Mouse (Mus musculus): ENCODE results near the gene F5. TPM values are rescaled to one million over a fixed set of nuclear protein-coding genes. Genes with fewer than 3 reads are reported as not detected.

Gene F5
- polyA plus RNA-seq, 1 experiment = 0.09 TPM

DNA sequence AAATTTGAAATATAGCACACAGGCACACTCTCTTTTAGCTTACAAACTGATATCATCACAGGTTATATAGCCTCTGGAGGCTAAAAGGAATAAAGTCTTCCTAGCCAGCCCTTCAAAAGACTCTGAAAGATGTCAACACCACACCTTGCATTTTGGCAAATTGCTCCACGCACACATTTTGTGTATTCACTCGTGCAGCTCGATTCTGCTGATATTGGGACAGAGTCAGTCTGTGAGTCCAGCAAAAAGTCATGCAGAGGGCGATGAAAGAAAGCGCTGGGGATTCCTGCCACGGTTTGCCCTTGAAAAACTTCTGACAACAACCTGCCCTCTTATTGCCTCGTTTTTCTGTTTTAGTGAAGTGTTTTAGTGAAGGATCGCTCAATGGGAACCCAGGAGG is 95.8 kb downstream of the F5 start:
- no peak overlapping the region for H3K27ac ChIP-seq (ENCODE audit: insufficient read depth, low read depth, low read length)
- no peak for TF ChIP-seq CTCF (IDR thresholded peaks at IDR 0.05; ENCODE audit: low read depth, low read length)
- TF ChIP-seq POLR2A (IDR thresholded peaks at IDR 0.05; ENCODE audit: borderline replicate concordance, low read depth, low read length) = no peak
- peak overlapping the region; percentile 67; the same call in 1 of the 2 replicates for H3K4me3 ChIP-seq (ENCODE audit: insufficient read depth, low read length)
- H3K4me1 ChIP-seq (ENCODE audit: control insufficient read depth, insufficient read depth, low read length) = peaks cover 12% of the 10 kb centered on the region

DNA sequence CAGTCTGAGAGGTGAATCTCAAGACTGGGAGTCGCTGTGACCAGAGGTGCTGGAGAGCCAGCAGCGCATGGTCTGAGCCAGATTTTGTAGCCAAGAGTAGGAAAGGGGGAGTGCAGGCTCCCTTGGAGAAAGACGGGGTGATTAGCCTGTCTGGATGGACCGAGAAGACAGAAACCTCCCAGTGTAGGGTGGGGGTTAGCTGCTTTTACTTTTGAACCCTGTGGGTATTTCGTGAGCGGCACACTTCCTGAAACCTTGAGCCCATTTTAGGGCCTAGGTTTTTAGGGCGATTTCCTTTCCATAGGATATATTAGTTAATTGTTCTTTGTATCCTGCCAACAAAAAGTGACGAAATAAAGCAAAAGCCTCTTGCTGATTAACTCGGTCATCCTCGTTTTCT is 96.3 kb downstream of the F5 start:
- no peak for TF ChIP-seq CTCF (IDR thresholded peaks at IDR 0.05; ENCODE audit: low read depth, low read length)
- TF ChIP-seq POLR2A (IDR thresholded peaks at IDR 0.05; ENCODE audit: borderline replicate concordance, low read depth, low read length) = no peak
- Histone ChIP-seq H3K4me1 (ENCODE audit: control insufficient read depth, insufficient read depth, low read length) (peaks cover 12% of the 10 kb centered on the region), H3K4me3 (ENCODE audit: insufficient read depth, low read length) (peak overlapping the region; percentile 67), H3K27ac (ENCODE audit: insufficient read depth, low read depth, low read length) (peak overlapping the region; percentile 41)

DNA sequence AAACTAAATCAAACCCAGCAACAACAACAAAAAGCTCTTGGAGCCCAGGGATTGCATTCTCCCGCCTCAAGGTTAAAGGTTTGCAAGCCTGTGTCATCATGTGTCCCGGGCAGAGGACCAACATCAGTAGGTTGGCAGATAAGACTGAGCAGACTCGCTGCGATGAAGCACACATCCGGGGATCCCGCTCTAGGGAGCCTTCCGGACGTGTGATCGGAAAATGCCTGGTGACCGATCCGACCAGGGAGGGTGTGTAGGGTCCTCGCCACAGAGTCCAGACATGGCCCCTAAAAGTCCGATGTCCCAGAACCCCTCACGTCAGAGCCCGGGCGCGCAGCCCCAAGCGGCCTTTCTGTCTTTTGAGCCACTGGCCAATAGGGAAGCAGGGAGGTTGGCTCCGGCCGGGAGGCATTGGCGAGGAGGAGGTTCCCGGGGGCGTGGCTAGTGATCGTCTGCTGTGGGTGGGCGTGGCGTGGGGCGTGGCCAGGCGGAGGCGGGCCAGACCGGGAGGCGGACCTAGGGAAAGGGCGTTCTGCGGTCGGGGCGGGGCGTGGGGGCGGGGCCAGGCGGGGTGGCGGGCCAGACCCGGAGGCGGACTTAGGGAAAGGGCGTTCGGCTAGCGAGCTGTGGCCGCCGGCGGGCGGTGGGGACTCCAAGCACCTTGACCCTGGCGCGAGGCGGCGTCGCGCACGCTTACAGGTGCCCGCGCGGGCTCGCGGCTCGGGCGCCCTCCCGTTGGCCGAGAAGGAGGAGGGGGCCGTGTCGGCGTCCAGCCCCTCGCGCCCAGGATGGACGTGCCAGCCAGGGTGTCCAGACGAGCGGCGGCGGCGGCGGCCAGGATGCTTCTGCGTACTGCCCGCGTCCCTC is 97.1 kb downstream of the F5 start, which contains the start of gene Slc19a2:
TSS of gene Slc19a2 (plus strand) at position 582 of the 867 bp plus-strand sequence.
- H3K4me3 ChIP-seq (ENCODE audit: insufficient read depth, low read length) = peak within 1 kb of the TSS; percentile 97
- peaks cover 12% of the 10 kb centered on the region for H3K4me1 ChIP-seq (ENCODE audit: control insufficient read depth, insufficient read depth, low read length)
- TF ChIP-seq POLR2A (IDR thresholded peaks at IDR 0.05; ENCODE audit: borderline replicate concordance, low read depth, low read length) = no peak; the same call in 1 of the 2 replicates
- TF ChIP-seq CTCF (IDR thresholded peaks at IDR 0.05; ENCODE audit: low read depth, low read length) = no peak
- peak within 1 kb of the TSS; percentile 51 for H3K27ac ChIP-seq (ENCODE audit: insufficient read depth, low read depth, low read length)

DNA sequence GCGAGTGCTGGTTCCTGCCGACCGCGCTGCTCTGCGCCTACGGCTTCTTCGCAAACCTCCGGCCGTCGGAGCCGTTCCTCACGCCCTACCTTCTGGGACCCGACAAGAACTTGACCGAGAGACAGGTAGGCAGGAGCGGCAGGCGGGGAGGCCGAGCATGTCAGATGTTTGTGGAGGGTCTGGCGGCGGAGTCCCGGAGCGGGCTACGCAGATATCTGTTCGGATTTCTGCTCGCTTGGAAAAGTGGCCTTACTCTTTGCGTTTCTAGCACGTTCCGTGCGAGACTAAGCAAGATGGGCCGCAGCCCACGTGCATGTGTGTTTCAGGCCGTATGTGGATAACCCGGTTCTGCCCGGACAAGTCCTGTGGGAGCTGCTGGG is 97.7 kb downstream of the F5 start:
- TF ChIP-seq POLR2A (IDR thresholded peaks at IDR 0.05; ENCODE audit: borderline replicate concordance, low read depth, low read length) (no peak), CTCF (IDR thresholded peaks at IDR 0.05; ENCODE audit: low read depth, low read length) (no peak)
- Histone ChIP-seq H3K4me1 (ENCODE audit: control insufficient read depth, insufficient read depth, low read length) (peaks cover 12% of the 10 kb centered on the region), H3K4me3 (ENCODE audit: insufficient read depth, low read length) (peak overlapping the region; percentile 97), H3K27ac (ENCODE audit: insufficient read depth, low read depth, low read length) (peak overlapping the region; percentile 51)

DNA sequence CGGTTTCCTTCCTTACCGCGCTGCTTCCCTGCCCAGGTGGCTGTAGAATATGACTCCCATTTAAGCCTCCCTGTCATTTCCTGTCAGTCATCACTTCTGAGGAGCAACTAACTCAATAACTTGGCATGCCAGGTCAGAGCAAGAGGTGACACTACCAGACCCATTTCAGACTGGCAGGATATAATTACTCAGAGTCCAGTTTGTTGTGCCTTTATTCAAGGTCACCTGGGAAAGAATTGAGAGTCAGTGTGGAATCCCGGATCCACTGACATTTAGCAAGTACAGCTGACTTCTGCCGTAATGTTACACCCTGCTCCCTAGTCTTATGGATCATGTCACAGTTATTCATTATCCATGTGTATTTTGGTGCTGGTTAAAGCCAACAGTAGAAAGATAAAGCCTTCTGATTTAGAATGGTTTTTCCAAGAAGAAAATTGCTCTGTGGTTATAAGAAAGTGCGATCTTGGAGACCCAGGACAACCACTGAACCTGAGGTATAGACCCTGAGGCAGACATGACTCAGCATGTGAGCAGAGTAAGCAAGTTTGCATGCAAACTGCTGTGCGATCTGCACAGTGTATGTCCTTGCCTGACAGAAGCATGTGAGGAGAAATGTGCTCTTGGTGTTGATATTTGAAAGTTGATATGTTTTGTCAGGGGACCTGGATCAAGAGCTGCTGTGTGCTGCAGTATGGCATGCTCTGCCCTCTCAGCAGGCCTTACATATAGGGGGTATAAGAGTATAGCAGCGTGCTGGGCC is 98.9 kb downstream of the F5 start:
- Histone ChIP-seq H3K4me1 (ENCODE audit: control insufficient read depth, insufficient read depth, low read length) (peaks cover 12% of the 10 kb centered on the region), H3K4me3 (ENCODE audit: insufficient read depth, low read length) (peak overlapping the region; percentile 97), H3K27ac (ENCODE audit: insufficient read depth, low read depth, low read length) (no peak overlapping the region)
- TF ChIP-seq POLR2A (IDR thresholded peaks at IDR 0.05; ENCODE audit: borderline replicate concordance, low read depth, low read length) (no peak), CTCF (IDR thresholded peaks at IDR 0.05; ENCODE audit: low read depth, low read length) (no peak)

DNA sequence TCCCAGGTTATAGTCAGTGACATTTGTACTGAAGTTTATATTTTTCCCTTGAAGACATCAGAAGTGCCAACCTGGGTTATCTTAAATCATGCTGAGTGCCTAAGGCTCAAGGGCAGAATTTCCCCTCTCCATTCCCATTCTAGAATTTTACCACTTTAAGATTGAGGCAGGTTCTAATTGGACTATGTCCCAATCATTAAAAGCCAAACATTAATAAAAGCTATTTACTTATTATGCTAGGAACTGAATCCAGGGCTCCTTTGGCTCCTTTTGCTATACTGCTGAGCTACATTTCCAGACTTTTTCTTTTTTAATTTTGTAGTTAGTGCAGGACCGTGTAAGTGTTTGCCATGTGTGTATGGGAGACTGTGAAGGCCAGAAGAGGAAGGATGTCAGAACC is 99.8 kb downstream of the F5 start:
- TF ChIP-seq CTCF (IDR thresholded peaks at IDR 0.05; ENCODE audit: low read depth, low read length) (no peak), POLR2A (IDR thresholded peaks at IDR 0.05; ENCODE audit: borderline replicate concordance, low read depth, low read length) (no peak)
- H3K4me3 ChIP-seq (ENCODE audit: insufficient read depth, low read length) = no peak overlapping the region
- peaks cover 12% of the 10 kb centered on the region for H3K4me1 ChIP-seq (ENCODE audit: control insufficient read depth, insufficient read depth, low read length)
- no peak overlapping the region for H3K27ac ChIP-seq (ENCODE audit: insufficient read depth, low read depth, low read length)

DNA sequence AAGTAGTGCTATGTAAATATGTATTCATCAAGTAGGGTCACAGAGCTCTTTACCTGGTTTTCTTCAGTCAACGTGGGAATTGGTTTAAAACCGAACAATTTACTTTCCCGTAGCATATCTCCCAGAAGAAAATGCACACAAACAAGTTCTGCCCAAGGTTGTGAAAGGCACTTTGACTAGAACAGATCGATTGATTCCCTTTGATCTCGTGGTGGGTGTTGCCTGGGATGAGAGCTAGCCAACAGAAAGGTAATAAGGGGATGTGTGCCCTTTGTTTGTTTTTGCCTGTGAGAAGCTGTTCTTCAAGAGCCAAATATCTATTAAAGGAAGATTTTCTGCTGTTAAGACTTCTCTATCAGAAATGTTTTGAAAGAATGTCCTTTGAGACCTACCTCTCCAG is 100.9 kb downstream of the F5 start:
- Histone ChIP-seq H3K27ac (ENCODE audit: insufficient read depth, low read depth, low read length) (no peak overlapping the region), H3K4me3 (ENCODE audit: insufficient read depth, low read length) (no peak overlapping the region), H3K4me1 (ENCODE audit: control insufficient read depth, insufficient read depth, low read length) (peaks cover 8% of the 10 kb centered on the region)
- TF ChIP-seq POLR2A (IDR thresholded peaks at IDR 0.05; ENCODE audit: borderline replicate concordance, low read depth, low read length) (no peak), CTCF (IDR thresholded peaks at IDR 0.05; ENCODE audit: low read depth, low read length) (no peak)

DNA sequence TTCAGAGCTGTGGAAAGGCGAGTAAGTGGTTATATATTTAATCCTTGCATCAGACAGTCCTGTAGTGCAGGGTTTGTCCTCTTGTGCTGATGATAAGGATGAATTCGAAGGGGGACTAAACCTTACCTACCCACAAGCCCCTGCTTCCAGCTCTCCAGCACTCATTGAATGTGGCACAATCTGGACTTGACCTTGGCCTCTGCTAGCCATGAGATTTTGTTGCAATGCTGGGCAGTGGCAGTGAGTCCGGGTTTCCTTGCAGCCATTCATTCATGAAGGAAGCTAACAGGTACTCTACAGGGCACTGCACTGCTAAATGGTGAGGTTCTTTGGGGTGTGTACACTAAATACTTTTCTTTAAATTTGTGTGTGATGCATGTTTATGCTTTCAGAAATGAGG is 103.2 kb downstream of the F5 start:
- no peak for TF ChIP-seq POLR2A (IDR thresholded peaks at IDR 0.05; ENCODE audit: borderline replicate concordance, low read depth, low read length)
- TF ChIP-seq CTCF (IDR thresholded peaks at IDR 0.05; ENCODE audit: low read depth, low read length) = no peak
- Histone ChIP-seq H3K4me1 (ENCODE audit: control insufficient read depth, insufficient read depth, low read length) (peaks cover 5% of the 10 kb centered on the region), H3K27ac (ENCODE audit: insufficient read depth, low read depth, low read length) (no peak overlapping the region), H3K4me3 (ENCODE audit: insufficient read depth, low read length) (no peak overlapping the region)

DNA sequence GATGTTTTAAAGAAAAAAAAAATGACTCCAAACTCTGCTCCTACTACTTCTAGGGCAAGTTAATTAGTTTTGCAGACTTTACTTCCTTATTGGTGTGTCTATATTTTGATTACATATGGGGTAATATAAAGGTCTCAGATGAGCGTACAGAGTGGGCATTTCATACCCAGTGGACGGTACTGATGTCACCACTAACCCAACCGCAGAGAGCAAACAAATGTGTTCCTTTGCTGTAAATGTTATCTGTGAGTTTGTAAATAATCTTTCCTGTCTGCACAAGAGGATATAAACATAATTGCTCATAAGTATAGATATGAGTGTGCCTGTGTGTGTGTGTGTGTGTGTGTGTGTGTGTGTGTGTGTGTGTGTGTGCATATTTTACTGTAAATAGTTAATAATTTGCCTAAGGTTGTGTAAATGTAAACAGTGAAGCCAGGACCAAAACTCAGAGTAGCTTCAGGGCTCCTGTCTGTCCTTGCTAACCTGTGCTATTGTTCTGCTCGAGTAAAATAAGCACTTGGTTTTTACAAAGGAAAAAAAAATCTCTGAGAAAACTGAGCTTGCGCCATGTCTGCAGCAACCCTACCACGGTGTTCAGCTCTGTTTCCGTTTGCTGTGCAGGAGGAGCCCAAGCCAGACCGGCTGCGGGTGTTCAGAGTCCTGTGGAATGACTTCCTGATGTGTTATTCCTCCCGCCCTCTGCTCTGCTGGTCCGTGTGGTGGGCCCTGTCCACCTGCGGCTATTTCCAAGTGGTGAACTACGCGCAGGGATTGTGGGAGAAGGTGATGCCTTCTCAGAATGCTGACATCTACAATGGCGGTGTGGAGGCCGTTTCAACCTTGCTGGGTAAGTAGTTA is 108.8 kb downstream of the F5 start:
- Histone ChIP-seq H3K4me3 (ENCODE audit: insufficient read depth, low read length) (no peak overlapping the region), H3K27ac (ENCODE audit: insufficient read depth, low read depth, low read length) (no peak overlapping the region), H3K4me1 (ENCODE audit: control insufficient read depth, insufficient read depth, low read length) (peaks cover 12% of the 10 kb centered on the region; the same call in 1 of the 2 replicates)
- TF ChIP-seq POLR2A (IDR thresholded peaks at IDR 0.05; ENCODE audit: borderline replicate concordance, low read depth, low read length) (no peak), CTCF (IDR thresholded peaks at IDR 0.05; ENCODE audit: low read depth, low read length) (no peak)
